Mouse (Mus musculus) intestine, postnatal 0 days (tissue): ENCODE results near the gene Pde11a. TPM values are rescaled to one million over a fixed set of nuclear protein-coding genes. Genes with fewer than 3 reads are reported as not detected.

ENCODE experiments used
- ATAC-seq: fragments of 200-750 bp; cut with Nextera tagmentation; 2 replicates; pipeline ENCODE4 v1.8.0; 2017; ENCODE audit warnings: mild to moderate bottlenecking, moderate TSS enrichment, moderate library complexity
- H3K27ac ChIP-seq: fragments of 300-500 bp; sonication (generic); 2 replicates; pipeline ENCODE4 v1.5.1; 2014; ENCODE audit warnings: mild to moderate bottlenecking, low read depth, low read length, moderate library complexity
- H3K27me3 ChIP-seq: fragments of 300-500 bp; sonication (generic); replicated peaks from 2 replicates; pipeline ENCODE4 v1.6.1; 2014; ENCODE audit warnings: low read length, mixed read lengths; ENCODE audit not compliant: control insufficient read depth, insufficient read depth
- H3K36me3 ChIP-seq: fragments of 300-500 bp; sonication (generic); 2 replicates; pipeline ENCODE4 v1.6.1; 2014; ENCODE audit warnings: mild to moderate bottlenecking, moderate library complexity; ENCODE audit not compliant: control insufficient read depth, insufficient read depth
- H3K4me1 ChIP-seq: fragments of 300-500 bp; sonication (generic); replicated peaks from 2 replicates; pipeline ENCODE4 v1.6.1; 2014; ENCODE audit warnings: antibody characterized with exemption, low read length, mixed read lengths; ENCODE audit not compliant: control insufficient read depth, insufficient read depth
- H3K4me2 ChIP-seq: fragments of 300-500 bp; sonication (generic); replicated peaks from 2 replicates; pipeline ENCODE4 v1.6.1; 2014; ENCODE audit warnings: low read depth, mild to moderate bottlenecking, moderate library complexity
- H3K4me3 ChIP-seq: fragments of 300-500 bp; sonication (generic); 2 replicates; pipeline ENCODE4 v1.5.1; 2014; ENCODE audit warnings: low read depth, low read length
- H3K9ac ChIP-seq: fragments of 300-500 bp; sonication (generic); 2 replicates; pipeline ENCODE4 v1.6.1; 2014; ENCODE audit warnings: mild to moderate bottlenecking, low read depth, low read length
- H3K9me3 ChIP-seq: fragments of 300-500 bp; sonication (generic); 2 replicates; pipeline ENCODE4 v1.6.1; 2016; ENCODE audit warnings: mixed run types; ENCODE audit not compliant: control insufficient read depth
- CTCF ChIP-seq: sonication (generic); IDR thresholded peaks from 2 replicates; pipeline ENCODE4 v1.5.1; 2016; ENCODE audit warnings: low read depth, mild to moderate bottlenecking, control low read depth, antibody characterized with exemption, moderate library complexity
- WGBS: fragments of 180-500 bp; shearing (Covaris S2); extraction: QIAGEN DNeasy Blood & Tissue Kit; methylation state at CpG from one replicate; pipeline ENCODE4 v1.1.7; 2014; 5-methylcytosine and 5-hydroxymethylcytosine counted together
- polyA plus RNA-seq: library from polyadenylated mRNA; unstranded; fragments of >200 nt; fragmentation: Nextera tagmentation; extraction: Ambion mirVana; gene quantifications from 2 replicates; pipeline ENCODE4 v1.2.1, GENCODE M21; 2015

The Pde11a gene
- polyA plus RNA-seq, 1 experiment from 2014 or later = 0.17 TPM

DNA sequence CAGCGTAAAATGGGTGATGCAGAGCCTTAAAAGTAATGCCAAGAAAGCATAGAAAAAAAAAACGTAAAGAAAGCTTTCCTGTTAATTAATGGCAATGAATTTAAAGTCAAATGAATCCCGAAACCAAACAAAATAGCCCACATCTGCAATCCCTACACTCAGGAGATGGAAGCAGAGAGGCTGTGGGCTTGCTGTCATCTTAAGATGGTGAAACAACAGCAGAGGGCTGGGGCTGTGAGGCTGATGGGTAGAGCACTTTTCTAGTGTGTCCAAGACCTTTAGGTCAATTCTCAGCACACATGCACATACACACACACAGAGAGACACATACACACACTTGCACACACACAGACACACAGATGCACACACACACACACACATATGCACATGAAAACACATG is 12.4 kb downstream of the Pde11a start:
- Histone ChIP-seq H3K4me1 (no peaks in the 10 kb centered on the region), H3K4me2 (no peak overlapping the region), H3K4me3 (no peak overlapping the region), H3K9me3 (no peaks in the 10 kb centered on the region), H3K9ac (no peak overlapping the region), H3K36me3 (no peaks in the 10 kb centered on the region), H3K27ac (no peak overlapping the region), H3K27me3 (no peaks in the 10 kb centered on the region)
- WGBS = 87% methylated on average over 3 of the region's 3 CpGs
- TF ChIP-seq CTCF = no peak
- ATAC-seq = no peak

DNA sequence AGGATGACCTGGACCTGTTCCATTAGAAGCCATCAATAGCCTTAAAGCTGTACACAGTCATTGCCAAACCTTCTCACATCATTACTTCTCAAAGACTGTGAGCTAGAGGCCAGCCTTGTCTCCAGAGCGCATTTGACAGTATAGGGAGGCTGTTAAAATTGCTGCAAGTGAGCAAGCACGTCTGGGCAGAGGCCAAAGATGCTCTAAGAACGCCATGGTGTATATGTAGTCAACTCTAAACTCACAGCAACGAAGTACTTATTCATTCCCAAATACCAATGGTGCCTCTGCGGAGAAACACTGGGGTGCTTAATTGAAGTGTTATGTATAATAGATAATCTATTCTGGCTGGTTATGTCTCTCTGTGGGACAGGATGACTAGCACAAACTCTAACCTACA is 14.1 kb downstream of the Pde11a start:
- H3K27me3 ChIP-seq = no peaks in the 10 kb centered on the region
- no peaks in the 10 kb centered on the region for H3K4me1 ChIP-seq
- no peak overlapping the region for H3K9ac ChIP-seq
- no peak overlapping the region for H3K4me2 ChIP-seq
- no peak for ATAC-seq
- 86% methylated on average over 5 of the region's 5 CpGs for WGBS
- no peak for TF ChIP-seq CTCF
- H3K27ac ChIP-seq = no peak overlapping the region
- no peaks in the 10 kb centered on the region for H3K36me3 ChIP-seq
- no peak overlapping the region for H3K4me3 ChIP-seq
- no peaks in the 10 kb centered on the region for H3K9me3 ChIP-seq

DNA sequence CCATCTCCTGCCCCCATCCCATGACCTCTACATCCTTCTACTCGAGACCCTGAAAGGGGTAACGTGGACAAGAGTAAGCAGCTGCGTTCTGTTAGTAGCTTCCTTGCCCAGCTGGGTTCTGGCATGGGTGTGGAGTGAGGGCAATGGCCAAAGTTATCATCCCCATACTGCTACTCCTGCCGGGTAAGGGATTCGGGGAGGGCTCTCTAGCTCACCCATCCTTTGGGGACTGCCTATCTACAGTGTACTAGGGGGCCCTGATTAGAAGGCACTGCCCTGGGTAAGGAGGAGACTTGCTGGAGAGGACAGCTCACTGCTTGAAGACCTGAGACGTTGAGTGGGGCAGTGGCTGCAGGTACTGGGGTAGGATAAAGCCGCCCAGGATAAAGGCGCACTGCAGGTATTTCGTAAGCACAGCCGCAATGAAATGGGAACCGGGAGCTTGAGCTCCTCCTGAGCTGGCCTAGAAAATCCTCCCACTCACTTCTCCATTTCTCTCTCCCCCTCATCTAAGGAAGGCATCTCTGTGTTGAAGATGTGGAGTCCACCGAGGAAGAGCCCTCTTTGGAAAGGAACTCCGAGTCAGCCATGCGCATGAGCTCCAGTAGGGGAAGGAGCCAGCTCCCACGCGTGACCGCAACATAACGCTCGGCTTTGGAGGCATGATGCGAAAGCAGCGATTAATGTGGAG is 15.2 kb downstream of the Pde11a start:
- Histone ChIP-seq H3K4me2 (no peak overlapping the region), H3K36me3 (no peaks in the 10 kb centered on the region), H3K9me3 (no peaks in the 10 kb centered on the region), H3K27me3 (no peaks in the 10 kb centered on the region), H3K4me3 (no peak overlapping the region), H3K9ac (no peak overlapping the region), H3K27ac (no peak overlapping the region), H3K4me1 (no peaks in the 10 kb centered on the region)
- no peak for TF ChIP-seq CTCF
- ATAC-seq = no peak
- WGBS = 84% methylated on average over 21 of the region's 21 CpGs

DNA sequence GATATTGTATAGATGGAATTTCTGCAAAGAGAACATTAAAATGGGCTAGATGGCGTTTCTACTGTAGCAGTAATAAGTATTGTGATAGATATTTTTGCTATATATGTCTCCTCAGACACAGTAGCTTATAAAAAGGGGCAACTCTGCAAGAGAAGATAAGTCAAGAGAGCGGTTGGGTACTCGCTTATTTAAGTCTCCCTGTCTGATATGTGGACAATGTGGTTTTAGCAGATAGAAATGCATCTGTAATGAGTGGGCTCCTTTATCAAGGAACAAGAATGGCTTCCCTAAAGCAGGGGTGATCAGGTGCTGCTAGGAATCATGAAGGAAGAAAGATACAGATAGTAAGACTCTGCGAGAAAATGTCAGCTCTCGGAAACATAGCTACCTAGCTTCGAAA is 18.2 kb downstream of the Pde11a start:
- no peaks in the 10 kb centered on the region for H3K4me1 ChIP-seq
- H3K4me3 ChIP-seq = no peak overlapping the region
- no peaks in the 10 kb centered on the region for H3K9me3 ChIP-seq
- H3K27ac ChIP-seq = no peak overlapping the region
- ATAC-seq = no peak
- no peak overlapping the region for H3K4me2 ChIP-seq
- no peak for TF ChIP-seq CTCF
- no peaks in the 10 kb centered on the region for H3K27me3 ChIP-seq
- H3K9ac ChIP-seq = no peak overlapping the region
- no peaks in the 10 kb centered on the region for H3K36me3 ChIP-seq
- 91% methylated on average over 6 of the region's 6 CpGs for WGBS

DNA sequence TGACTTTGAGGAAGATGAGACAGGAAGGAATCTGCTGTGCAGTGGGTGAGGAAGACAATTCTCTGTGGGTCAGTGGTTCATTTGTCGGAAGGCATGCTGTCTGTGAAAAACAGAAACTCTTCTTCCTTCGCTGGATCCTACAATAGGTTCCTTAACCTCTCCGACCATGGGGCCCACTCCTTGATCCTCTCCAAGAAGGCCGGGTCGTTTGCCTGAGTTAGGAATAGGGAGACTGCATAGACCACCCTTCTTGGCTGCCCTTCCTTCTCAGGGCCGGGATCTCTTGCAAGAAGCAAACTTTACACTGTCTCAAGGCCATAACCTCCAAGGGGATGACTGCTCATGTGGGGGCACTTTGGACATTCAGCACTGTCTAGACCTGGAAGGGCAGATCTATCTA is 19.3 kb downstream of the Pde11a start:
- Histone ChIP-seq H3K4me3 (no peak overlapping the region), H3K4me2 (no peak overlapping the region), H3K27me3 (no peaks in the 10 kb centered on the region), H3K4me1 (no peaks in the 10 kb centered on the region), H3K9ac (no peak overlapping the region), H3K36me3 (no peaks in the 10 kb centered on the region), H3K27ac (no peak overlapping the region), H3K9me3 (no peaks in the 10 kb centered on the region)
- 90% methylated on average over 6 of the region's 6 CpGs for WGBS
- no peak for TF ChIP-seq CTCF
- ATAC-seq = no peak

DNA sequence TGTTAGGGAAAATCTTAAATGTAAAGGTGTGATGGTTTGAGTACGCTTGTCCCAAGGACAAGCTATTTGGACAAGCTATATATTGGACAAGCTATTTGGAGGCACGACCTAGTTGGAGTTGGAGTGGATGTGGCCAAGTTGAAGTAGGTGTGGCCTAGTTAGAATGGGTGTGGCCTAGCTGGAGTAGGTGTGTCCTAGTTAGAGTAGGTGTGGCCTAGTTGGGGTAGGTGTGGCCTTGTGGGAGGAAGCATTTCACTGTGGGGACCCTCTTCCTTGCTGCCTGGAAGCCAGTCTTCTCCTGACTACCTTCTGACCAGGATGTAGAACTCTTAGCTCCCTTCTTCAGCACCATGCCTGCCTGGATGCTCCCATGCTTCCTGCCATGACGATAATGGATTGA is 50.9 kb downstream of the Pde11a start:
- Histone ChIP-seq H3K27ac (no peak overlapping the region), H3K4me3 (no peak overlapping the region), H3K9me3 (no peaks in the 10 kb centered on the region), H3K27me3 (no peaks in the 10 kb centered on the region), H3K4me1 (no peaks in the 10 kb centered on the region), H3K9ac (no peak overlapping the region), H3K36me3 (no peaks in the 10 kb centered on the region), H3K4me2 (no peak overlapping the region)
- no peak for ATAC-seq
- no peak for TF ChIP-seq CTCF
- 87% methylated on average over 3 of the region's 3 CpGs for WGBS

DNA sequence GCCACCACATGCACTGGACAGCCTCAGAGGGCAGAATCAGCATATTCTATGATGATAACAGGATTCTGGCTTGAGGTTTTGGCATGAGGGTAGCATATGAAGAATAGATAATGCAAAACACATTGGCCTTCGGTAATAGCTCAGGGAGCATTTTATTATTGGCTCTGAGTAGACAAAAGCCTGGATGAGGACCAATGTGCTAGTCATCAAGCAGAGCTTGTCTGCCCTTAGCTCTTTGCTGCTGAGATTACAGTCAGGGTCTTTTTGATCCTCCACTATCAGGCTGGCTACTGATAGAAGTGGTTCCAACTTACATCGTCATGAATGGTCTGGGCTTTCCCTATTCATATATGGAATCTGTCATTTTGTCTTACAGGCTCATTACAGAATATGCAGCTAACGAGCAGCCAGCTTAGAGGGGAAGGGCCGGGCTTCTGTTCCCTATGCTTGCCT is 52.3 kb downstream of the Pde11a start:
- no peaks in the 10 kb centered on the region for H3K36me3 ChIP-seq
- no peak overlapping the region for H3K9ac ChIP-seq
- no peak overlapping the region for H3K4me2 ChIP-seq
- no peak for TF ChIP-seq CTCF
- H3K9me3 ChIP-seq = no peaks in the 10 kb centered on the region
- H3K27me3 ChIP-seq = no peaks in the 10 kb centered on the region
- no peak for ATAC-seq
- H3K4me3 ChIP-seq = no peak overlapping the region
- H3K27ac ChIP-seq = no peak overlapping the region
- WGBS = 81% methylated on average over 4 of the region's 4 CpGs
- H3K4me1 ChIP-seq = no peaks in the 10 kb centered on the region
